Mouse (Mus musculus): ENCODE measurements around the gene Csgalnact2. TPM values are rescaled to one million over a fixed set of nuclear protein-coding genes. Genes with fewer than 3 reads are reported as not detected.

The Csgalnact2 gene
- polyA plus RNA-seq, 2 experiments: 4.5 to 8.6 TPM

DNA sequence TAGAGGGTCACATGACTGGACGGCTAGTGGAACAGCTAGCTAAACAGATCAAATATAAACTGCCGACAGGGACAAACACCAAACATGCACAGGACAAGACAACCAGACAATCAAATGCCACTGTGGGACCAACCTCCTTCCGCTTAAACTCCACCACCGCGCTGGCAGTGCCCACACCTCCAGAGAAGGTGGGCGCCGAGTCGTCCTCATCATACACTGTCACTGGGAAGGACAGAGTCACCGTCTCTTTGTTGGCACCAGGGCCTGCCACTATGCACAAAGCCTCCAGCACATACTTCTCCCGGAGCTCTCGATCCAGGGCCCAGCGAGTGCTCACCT lies 41.1 kb upstream of the Csgalnact2 start:
- Histone ChIP-seq H3K27me3 (ENCODE audit: control insufficient read depth, insufficient read depth, low read length) (no peaks in the 10 kb centered on the region), H3K4me3 (ENCODE audit: insufficient read depth in 1 of 2, low read depth in 2 of 2, low read length in 2 of 2) (no peak overlapping the region), H3K9me3 (ENCODE audit: control insufficient read depth, low read length) (no peaks in the 10 kb centered on the region), H3K36me3 (replicated peaks; ENCODE audit: control insufficient read depth, insufficient read depth, low read depth) (no peaks in the 10 kb centered on the region), H3K27ac (no peak overlapping the region), H3K9ac (replicated peaks) (no peak overlapping the region), H3K4me2 (ENCODE audit: low read depth) (no peak overlapping the region), H3K4me1 (replicated peaks; ENCODE audit: control insufficient read depth in 2 of 2, insufficient read depth in 2 of 2, low read length in 1 of 2) (no peaks in the 10 kb centered on the region)
- ATAC-seq (ENCODE audit: insufficient read depth) (no peak), DNase-seq (ENCODE audit: low read depth in 3 of 3, low spot score in 3 of 3) (no peak)
- TF ChIP-seq CTCF (IDR thresholded peaks at IDR 0.05; ENCODE audit: low read depth) (no peak), EP300 (IDR thresholded peaks at IDR 0.05; ENCODE audit: low read depth) (no peak)
- WGBS (ENCODE audit: insufficient replicate concordance): 64% methylated on average over 12 of the region's 12 CpGs

DNA sequence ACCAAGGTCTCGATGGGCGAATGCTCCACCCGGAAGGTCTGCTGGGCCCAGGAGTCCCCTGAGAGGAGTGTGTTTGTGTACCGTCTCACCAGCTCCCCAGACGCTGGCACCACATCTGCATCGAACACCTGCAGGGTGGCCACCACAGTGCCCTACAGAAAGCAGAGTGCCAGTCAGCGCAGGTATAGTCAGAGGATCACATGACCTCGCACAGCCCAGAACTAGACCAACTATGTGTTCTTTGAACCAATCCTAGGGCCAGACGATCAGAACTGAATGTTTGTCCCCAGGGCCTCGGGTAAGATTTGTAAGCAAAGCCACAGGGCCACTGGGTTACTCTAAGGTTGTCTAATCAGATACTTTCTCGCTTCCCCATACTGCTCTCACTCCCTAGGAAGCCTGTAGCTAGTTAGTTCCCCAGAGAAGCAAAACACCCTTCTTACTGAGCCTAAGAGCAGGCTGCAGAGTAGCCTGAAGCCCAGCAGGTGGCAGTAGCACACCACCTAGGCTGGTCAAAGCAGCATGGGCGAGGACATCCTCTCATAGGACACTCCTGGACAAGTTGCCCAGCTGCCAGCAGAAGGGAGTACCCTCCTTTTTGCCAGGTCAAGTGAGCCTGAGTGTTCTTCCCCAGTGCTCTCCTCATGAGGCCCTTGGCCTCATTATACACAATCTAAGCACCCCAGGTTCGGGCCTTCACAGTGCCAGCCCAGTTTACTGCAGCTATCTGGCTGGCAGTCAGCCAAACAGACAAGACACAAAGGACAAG lies 40.6 kb upstream of the Csgalnact2 start:
- no peak overlapping the region for H3K4me3 ChIP-seq (ENCODE audit: insufficient read depth in 1 of 2, low read depth in 2 of 2, low read length in 2 of 2)
- no peak for TF ChIP-seq EP300 (IDR thresholded peaks at IDR 0.05; ENCODE audit: low read depth)
- TF ChIP-seq CTCF (IDR thresholded peaks at IDR 0.05; ENCODE audit: low read depth): peak; percentile 96
- peak; percentile 57 for ATAC-seq (ENCODE audit: insufficient read depth)
- 47% methylated on average over 13 of the region's 13 CpGs for WGBS (ENCODE audit: insufficient replicate concordance)
- no peaks in the 10 kb centered on the region for H3K36me3 ChIP-seq (replicated peaks; ENCODE audit: control insufficient read depth, insufficient read depth, low read depth)
- DNase-seq (ENCODE audit: low read depth in 3 of 3, low spot score in 3 of 3): peak; percentile 41 to 52 (median 44)
- H3K4me2 ChIP-seq (ENCODE audit: low read depth): no peak overlapping the region
- no peak overlapping the region for H3K9ac ChIP-seq (replicated peaks)
- no peaks in the 10 kb centered on the region for H3K4me1 ChIP-seq (replicated peaks; ENCODE audit: control insufficient read depth in 2 of 2, insufficient read depth in 2 of 2, low read length in 1 of 2)
- no peaks in the 10 kb centered on the region for H3K9me3 ChIP-seq (ENCODE audit: control insufficient read depth, low read length)
- no peak overlapping the region for H3K27ac ChIP-seq
- no peaks in the 10 kb centered on the region for H3K27me3 ChIP-seq (ENCODE audit: control insufficient read depth, insufficient read depth, low read length)

- H3K4me2 ChIP-seq (ENCODE audit: low read depth): no peak overlapping the region
- no peak for TF ChIP-seq EP300 (IDR thresholded peaks at IDR 0.05; ENCODE audit: low read depth)
- no peak for TF ChIP-seq CTCF (IDR thresholded peaks at IDR 0.05; ENCODE audit: low read depth)
- no peak overlapping the region for H3K9ac ChIP-seq (replicated peaks)
- H3K4me3 ChIP-seq (ENCODE audit: insufficient read depth in 1 of 2, low read depth in 2 of 2, low read length in 2 of 2): no peak overlapping the region
- no peaks in the 10 kb centered on the region for H3K36me3 ChIP-seq (replicated peaks; ENCODE audit: control insufficient read depth, insufficient read depth, low read depth)
- H3K27ac ChIP-seq: no peak overlapping the region
- H3K9me3 ChIP-seq (ENCODE audit: control insufficient read depth, low read length): no peaks in the 10 kb centered on the region
- no peak for DNase-seq (ENCODE audit: low read depth in 3 of 3, low spot score in 3 of 3)
- 61% methylated on average over 5 of the region's 5 CpGs for WGBS (ENCODE audit: insufficient replicate concordance)
- no peaks in the 10 kb centered on the region for H3K27me3 ChIP-seq (ENCODE audit: control insufficient read depth, insufficient read depth, low read length)
- no peaks in the 10 kb centered on the region for H3K4me1 ChIP-seq (replicated peaks; ENCODE audit: control insufficient read depth in 2 of 2, insufficient read depth in 2 of 2, low read length in 1 of 2)
- no peak for ATAC-seq (ENCODE audit: insufficient read depth)
Observed at GRCm38 (mm10) chr6:118173975-118174328, 35.0 kb upstream of the Csgalnact2 start.

DNA sequence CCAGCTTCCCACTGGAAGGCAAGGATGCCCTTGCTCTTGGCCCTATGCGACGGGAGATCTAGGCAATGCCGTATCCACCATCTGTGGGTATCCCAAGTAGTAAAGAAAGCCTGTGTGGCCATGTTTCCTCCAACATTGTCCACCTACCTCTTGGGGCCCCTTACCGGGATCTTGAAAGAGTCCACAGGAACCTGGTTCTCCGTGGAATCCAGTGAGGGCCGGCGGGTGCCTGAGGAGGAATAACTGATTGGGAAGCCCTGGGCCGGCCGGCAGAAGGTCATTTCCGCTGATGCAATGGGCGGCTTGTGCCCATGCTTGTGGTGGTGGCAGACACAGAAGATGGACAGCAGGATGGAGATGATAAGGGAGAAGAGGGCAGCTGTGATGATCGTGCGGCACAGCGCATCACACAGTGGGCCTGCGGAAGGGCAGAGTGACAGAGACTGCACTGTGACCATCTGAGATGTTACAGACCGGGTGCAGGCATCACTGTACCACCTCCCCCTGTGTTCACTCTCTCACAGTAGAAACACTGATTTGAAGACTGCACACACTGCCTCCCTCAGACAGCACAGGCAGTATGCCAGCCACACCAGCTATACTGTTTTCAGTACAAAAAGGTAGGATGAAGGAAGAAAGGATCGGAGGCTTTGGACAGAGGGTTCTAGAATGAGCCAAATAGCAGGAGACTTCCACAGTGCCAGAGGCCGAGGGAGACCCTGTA lies 34.5 kb upstream of the Csgalnact2 start:
- H3K9me3 ChIP-seq (ENCODE audit: control insufficient read depth, low read length): no peaks in the 10 kb centered on the region
- H3K4me2 ChIP-seq (ENCODE audit: low read depth): no peak overlapping the region
- TF ChIP-seq EP300 (IDR thresholded peaks at IDR 0.05; ENCODE audit: low read depth): no peak
- TF ChIP-seq CTCF (IDR thresholded peaks at IDR 0.05; ENCODE audit: low read depth): no peak
- H3K4me1 ChIP-seq (replicated peaks; ENCODE audit: control insufficient read depth in 2 of 2, insufficient read depth in 2 of 2, low read length in 1 of 2): no peaks in the 10 kb centered on the region
- no peak overlapping the region for H3K4me3 ChIP-seq (ENCODE audit: insufficient read depth in 1 of 2, low read depth in 2 of 2, low read length in 2 of 2)
- WGBS (ENCODE audit: insufficient replicate concordance): 75% methylated on average over 18 of the region's 18 CpGs
- H3K36me3 ChIP-seq (replicated peaks; ENCODE audit: control insufficient read depth, insufficient read depth, low read depth): no peaks in the 10 kb centered on the region
- H3K27me3 ChIP-seq (ENCODE audit: control insufficient read depth, insufficient read depth, low read length): no peaks in the 10 kb centered on the region
- no peak overlapping the region for H3K27ac ChIP-seq
- H3K9ac ChIP-seq (replicated peaks): no peak overlapping the region
- no peak for DNase-seq (ENCODE audit: low read depth in 3 of 3, low spot score in 3 of 3)
- no peak for ATAC-seq (ENCODE audit: insufficient read depth)

GRCm38 (mm10) chr6:118171386-118171785 lies 32.4 kb upstream of the Csgalnact2 start:
- Histone ChIP-seq H3K9ac (replicated peaks) (no peak overlapping the region), H3K27me3 (ENCODE audit: control insufficient read depth, insufficient read depth, low read length) (no peaks in the 10 kb centered on the region), H3K4me1 (replicated peaks; ENCODE audit: control insufficient read depth in 2 of 2, insufficient read depth in 2 of 2, low read length in 1 of 2) (no peaks in the 10 kb centered on the region), H3K36me3 (replicated peaks; ENCODE audit: control insufficient read depth, insufficient read depth, low read depth) (no peaks in the 10 kb centered on the region), H3K9me3 (ENCODE audit: control insufficient read depth, low read length) (no peaks in the 10 kb centered on the region), H3K27ac (no peak overlapping the region), H3K4me2 (ENCODE audit: low read depth) (no peak overlapping the region), H3K4me3 (ENCODE audit: insufficient read depth in 1 of 2, low read depth in 2 of 2, low read length in 2 of 2) (no peak overlapping the region)
- no peak for TF ChIP-seq EP300 (IDR thresholded peaks at IDR 0.05; ENCODE audit: low read depth)
- no peak for TF ChIP-seq CTCF (IDR thresholded peaks at IDR 0.05; ENCODE audit: low read depth)
- WGBS (ENCODE audit: insufficient replicate concordance): 70% methylated on average over 7 of the region's 7 CpGs
- no peak for DNase-seq (ENCODE audit: low read depth in 3 of 3, low spot score in 3 of 3)
- ATAC-seq (ENCODE audit: insufficient read depth): no peak

Measured in liver, embryonic 14.5 days (tissue).